Mouse (Mus musculus) heart, embryonic 16.5 days (tissue): ENCODE results near the gene Arhgef10l. TPM values are rescaled to one million over a fixed set of nuclear protein-coding genes. Genes with fewer than 3 reads are reported as not detected.
A peak's percentile ranks its signal among the peaks of the same experiment; 100 is the strongest.

Experiments
- ATAC-seq: fragments of 200-750 bp; cut with Nextera tagmentation; replicated peaks from 2 replicates; pipeline ENCODE4 v1.8.0; 2017; ENCODE audit warnings: moderate number of reproducible peaks; ENCODE audit not compliant: insufficient read depth, low FRiP score; ENCODE audit errors: extremely low read depth
- H3K27ac ChIP-seq: fragments of 300-500 bp; sonication (generic); 2 replicates; pipeline ENCODE4 v1.5.1; 2014; ENCODE audit warnings: mild to moderate bottlenecking, low read length, control low read depth, moderate library complexity
- H3K27me3 ChIP-seq: fragments of 300-500 bp; sonication (generic); 2 replicates; pipeline ENCODE4 v1.6.1; 2014; ENCODE audit warnings: low read length, mixed read lengths; ENCODE audit not compliant: control insufficient read depth, insufficient read depth
- H3K36me3 ChIP-seq: fragments of 300-500 bp; sonication (generic); 2 replicates; pipeline ENCODE4 v1.6.1; 2014; ENCODE audit not compliant: control insufficient read depth, insufficient read depth
- H3K4me1 ChIP-seq: fragments of 300-500 bp; sonication (generic); 2 replicates; pipeline ENCODE4 v1.6.1; 2014; ENCODE audit warnings: low read length, mixed read lengths; ENCODE audit not compliant: control insufficient read depth, insufficient read depth
- H3K4me2 ChIP-seq: fragments of 300-500 bp; sonication (generic); 2 replicates; pipeline ENCODE4 v1.6.1; 2014; ENCODE audit warnings: low read depth, mild to moderate bottlenecking, control low read depth, low read length
- H3K4me3 ChIP-seq: fragments of 300-500 bp; sonication (generic); 2 replicates; pipeline ENCODE4 v1.5.1; 2014; ENCODE audit warnings: mild to moderate bottlenecking, control low read depth, low read length
- H3K9ac ChIP-seq: fragments of 300-500 bp; sonication (generic); 2 replicates; pipeline ENCODE4 v1.6.1; 2014; ENCODE audit warnings: low read length, control low read depth
- H3K9me3 ChIP-seq: fragments of 300-500 bp; sonication (generic); replicated peaks from 2 replicates; pipeline ENCODE4 v1.6.1; 2016; ENCODE audit warnings: low read length; ENCODE audit not compliant: control insufficient read depth
- WGBS: fragments of 180-500 bp; shearing (Covaris S2); extraction: QIAGEN DNeasy Blood & Tissue Kit; methylation state at CpG from one replicate; pipeline ENCODE4 v1.1.7; 2014; 5-methylcytosine and 5-hydroxymethylcytosine counted together
- polyA plus RNA-seq: library from polyadenylated mRNA; unstranded; fragments of >200 nt; fragmentation: Nextera tagmentation; extraction: Ambion mirVana; gene quantifications from 2 replicates; pipeline ENCODE4 v1.2.1, GENCODE M21; 2015

Gene Arhgef10l
- polyA plus RNA-seq, 1 experiment from 2014 or later = 18.6 TPM

- H3K36me3 ChIP-seq = no peaks in the 10 kb centered on the region; the same call in 1 of the 2 replicates
- 28% methylated on average over 12 of the region's 12 CpGs for WGBS
- no peak overlapping the region for H3K4me3 ChIP-seq
- peaks cover 19% of the 10 kb centered on the region for H3K4me1 ChIP-seq
- H3K27ac ChIP-seq = peak overlapping the region; percentile 66
- no peaks in the 10 kb centered on the region for H3K27me3 ChIP-seq
- 0 out of 2 replicates have a peak, but pooled peaks have one; percentile 8 for ATAC-seq
- H3K9me3 ChIP-seq = no peaks in the 10 kb centered on the region
- H3K9ac ChIP-seq = peak overlapping the region; percentile 51
- peak overlapping the region; percentile 14; the same call in 1 of the 2 replicates for H3K4me2 ChIP-seq
These were observed 54.8 kb downstream of the Arhgef10l start for GRCm38 (mm10) chr4:140610841-140611609.

GRCm38 (mm10) chr4:140608228-140608720, 57.5 kb downstream of the Arhgef10l start:
- no peaks in the 10 kb centered on the region; the same call in 1 of the 2 replicates for H3K36me3 ChIP-seq

GRCm38 (mm10) chr4:140606779-140607178, 59.0 kb downstream of the Arhgef10l start:
- no peaks in the 10 kb centered on the region for H3K9me3 ChIP-seq
- 85% methylated on average over 7 of the region's 7 CpGs for WGBS
- no peaks in the 10 kb centered on the region; the same call in 1 of the 2 replicates for H3K36me3 ChIP-seq
- H3K4me3 ChIP-seq = no peak overlapping the region
- H3K4me2 ChIP-seq = no peak overlapping the region
- no peak for ATAC-seq
- H3K27ac ChIP-seq = no peak overlapping the region
- H3K9ac ChIP-seq = no peak overlapping the region
- H3K27me3 ChIP-seq = no peaks in the 10 kb centered on the region
- H3K4me1 ChIP-seq = peaks cover 13% of the 10 kb centered on the region

More at GRCm38 (mm10) chr4:140608228-140608720, 57.5 kb downstream of the Arhgef10l start:
- H3K27me3 ChIP-seq = no peaks in the 10 kb centered on the region
- H3K9ac ChIP-seq = no peak overlapping the region
- H3K4me2 ChIP-seq = no peak overlapping the region
- H3K9me3 ChIP-seq = no peaks in the 10 kb centered on the region
- no peak overlapping the region for H3K4me3 ChIP-seq
- 78% methylated on average over 9 of the region's 9 CpGs for WGBS
- H3K27ac ChIP-seq = no peak overlapping the region
- no peak for ATAC-seq
- peaks cover 14% of the 10 kb centered on the region for H3K4me1 ChIP-seq

- Histone ChIP-seq H3K27ac (no peak overlapping the region), H3K4me2 (no peak overlapping the region), H3K4me1 (peaks cover 8% of the 10 kb centered on the region), H3K27me3 (no peaks in the 10 kb centered on the region), H3K36me3 (no peaks in the 10 kb centered on the region; the same call in 1 of the 2 replicates), H3K4me3 (no peak overlapping the region), H3K9ac (no peak overlapping the region), H3K9me3 (no peaks in the 10 kb centered on the region)
- 79% methylated on average over 7 of the region's 7 CpGs for whole genome bisulfite sequencing
- no peak for ATAC-seq
These were observed 59.6 kb downstream of the Arhgef10l start for GRCm38 (mm10) chr4:140606197-140606596.

- H3K27ac ChIP-seq = no peak overlapping the region
- H3K4me1 ChIP-seq = peaks cover 4% of the 10 kb centered on the region
- ATAC-seq = no peak
- H3K9ac ChIP-seq = no peak overlapping the region
- no peaks in the 10 kb centered on the region for H3K9me3 ChIP-seq
- H3K27me3 ChIP-seq = no peaks in the 10 kb centered on the region
- H3K4me2 ChIP-seq = no peak overlapping the region
- no peak overlapping the region for H3K4me3 ChIP-seq
- H3K36me3 ChIP-seq = no peaks in the 10 kb centered on the region; the same call in 1 of the 2 replicates
- 69% methylated on average over 7 of the region's 7 CpGs for WGBS
These were observed 60.0 kb downstream of the Arhgef10l start for GRCm38 (mm10) chr4:140605790-140606189.

- no peak for ATAC-seq
- Histone ChIP-seq H3K27ac (no peak overlapping the region), H3K4me3 (no peak overlapping the region), H3K36me3 (no peaks in the 10 kb centered on the region; the same call in 1 of the 2 replicates), H3K4me2 (no peak overlapping the region), H3K9ac (peak overlapping the region; percentile 8; the same call in 1 of the 2 replicates), H3K27me3 (no peaks in the 10 kb centered on the region), H3K9me3 (no peaks in the 10 kb centered on the region), H3K4me1 (no peaks in the 10 kb centered on the region; the same call in 1 of the 2 replicates)
- WGBS = 73% methylated on average over 6 of the region's 6 CpGs
These were observed 60.6 kb downstream of the Arhgef10l start for GRCm38 (mm10) chr4:140605247-140605646.

GRCm38 (mm10) chr4:140604541-140604940, 61.3 kb downstream of the Arhgef10l start:
- no peak overlapping the region for H3K4me3 ChIP-seq
- peaks cover 1% of the 10 kb centered on the region; the same call in 1 of the 2 replicates for H3K36me3 ChIP-seq
- no peaks in the 10 kb centered on the region for H3K9me3 ChIP-seq
- H3K27me3 ChIP-seq = no peaks in the 10 kb centered on the region
- H3K9ac ChIP-seq = no peak overlapping the region
- ATAC-seq = no peak
- H3K4me2 ChIP-seq = no peak overlapping the region
- no peaks in the 10 kb centered on the region for H3K4me1 ChIP-seq
- WGBS = 82% methylated on average over 8 of the region's 8 CpGs
- no peak overlapping the region for H3K27ac ChIP-seq

GRCm38 (mm10) chr4:140602022-140602421, 63.8 kb downstream of the Arhgef10l start:
- H3K27me3 ChIP-seq = no peaks in the 10 kb centered on the region
- no peak overlapping the region for H3K4me2 ChIP-seq
- H3K4me1 ChIP-seq = no peaks in the 10 kb centered on the region
- H3K4me3 ChIP-seq = no peak overlapping the region
- no peak overlapping the region for H3K9ac ChIP-seq
- peaks cover 13% of the 10 kb centered on the region for H3K36me3 ChIP-seq
- WGBS = 48% methylated on average over 4 of the region's 4 CpGs
- ATAC-seq = 0 out of 2 replicates have a peak, but pooled peaks have one; percentile 20
- H3K9me3 ChIP-seq = peaks cover 5% of the 10 kb centered on the region
- H3K27ac ChIP-seq = peak overlapping the region; percentile 37; the same call in 1 of the 2 replicates

GRCm38 (mm10) chr4:140601153-140601552, 64.7 kb downstream of the Arhgef10l start:
- no peak overlapping the region for H3K27ac ChIP-seq
- H3K4me2 ChIP-seq = no peak overlapping the region
- 78% methylated on average over 11 of the region's 11 CpGs for WGBS
- peaks cover 22% of the 10 kb centered on the region for H3K36me3 ChIP-seq
- no peak overlapping the region for H3K4me3 ChIP-seq
- H3K9me3 ChIP-seq = peaks cover 14% of the 10 kb centered on the region
- no peaks in the 10 kb centered on the region for H3K27me3 ChIP-seq
- peak; percentile 56 for ATAC-seq
- H3K9ac ChIP-seq = no peak overlapping the region
- H3K4me1 ChIP-seq = no peaks in the 10 kb centered on the region
